Mouse (Mus musculus): ENCODE measurements at regions not wholly inside any gene's neighbourhood (a gene's known extent, or its start where the extent isn't known, plus 50 kb on each side); places are given as distances from the start of the nearest gene placed in this dataset.

DNA sequence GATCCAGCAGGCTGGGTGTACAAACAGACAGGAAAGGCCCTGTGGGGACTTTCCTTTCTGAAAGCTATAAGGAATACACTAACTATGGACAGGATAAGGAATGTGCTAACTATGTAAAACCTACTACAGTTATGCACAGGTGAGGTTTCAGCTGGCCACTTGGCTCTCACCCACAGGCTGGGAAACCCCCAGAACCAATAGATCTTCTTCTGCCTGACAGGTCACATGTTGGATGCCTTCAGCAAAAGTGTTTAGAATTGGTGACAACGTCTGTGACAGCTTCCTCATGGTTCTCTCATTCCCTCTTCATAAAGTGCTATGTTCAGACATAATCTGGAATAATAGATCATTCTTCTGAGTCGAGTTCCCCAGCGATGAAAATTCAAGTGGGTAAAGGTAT lies 356.0 kb downstream of the Adgrl2 start:
- no peak for TF ChIP-seq POLR2A (IDR thresholded peaks at IDR 0.05; ENCODE audit: borderline replicate concordance, insufficient read depth, low read length)
- no peak for TF ChIP-seq CTCF (IDR thresholded peaks at IDR 0.05; ENCODE audit: borderline replicate concordance, insufficient read depth, low read depth, low read length)

Data from cerebellum, adult 2 months (tissue).